Mouse (Mus musculus) heart, postnatal 0 days (tissue): ENCODE results near the gene Hivep2.

ENCODE experiments used
- CTCF ChIP-seq: IDR thresholded peaks from 2 replicates; pipeline ENCODE4 v1.5.1; 2016; ENCODE audit warnings: antibody characterized with exemption, control low read depth, low read depth
- EP300 ChIP-seq: IDR thresholded peaks from 2 replicates; pipeline ENCODE4 v1.6.1; 2016; ENCODE audit warnings: antibody characterized with exemption, low read depth

DNA sequence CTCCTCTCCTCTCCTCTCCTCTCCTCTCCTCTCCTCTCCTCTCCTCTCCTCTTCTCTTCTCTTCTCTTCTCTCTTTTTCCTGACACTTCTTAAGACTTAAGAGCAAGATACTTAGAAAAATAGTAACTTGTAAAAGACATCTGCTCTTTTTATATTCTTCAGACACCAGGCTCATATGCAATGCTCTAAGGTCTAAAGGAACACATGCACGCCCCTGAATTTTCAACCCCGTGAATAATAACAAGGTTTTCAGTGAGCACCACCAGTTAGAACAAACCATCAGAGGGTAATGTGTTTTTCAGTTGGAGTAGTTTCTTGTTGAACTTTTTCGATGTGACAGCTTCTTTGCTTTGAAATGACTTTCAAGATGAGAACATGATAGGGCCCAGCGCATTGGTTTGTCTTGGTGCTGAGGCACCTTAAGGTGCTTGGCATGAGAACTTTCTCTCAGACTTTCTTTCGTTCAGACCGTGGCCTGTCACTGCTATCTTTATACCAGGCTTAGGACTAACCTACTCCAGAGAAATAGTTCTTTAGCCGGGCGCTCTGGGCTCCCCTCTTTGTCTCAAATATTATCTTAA lies 86.3 kb downstream of the Hivep2 start:
- TF ChIP-seq EP300 (no peak), CTCF (no peak)
